Mouse (Mus musculus): ENCODE measurements around the gene Tpx2. TPM values are rescaled to one million over a fixed set of nuclear protein-coding genes. Genes with fewer than 3 reads are reported as not detected.

The Tpx2 gene
- polyA plus RNA-seq, 1 experiment from 2014 or later, result 59.8 TPM

DNA sequence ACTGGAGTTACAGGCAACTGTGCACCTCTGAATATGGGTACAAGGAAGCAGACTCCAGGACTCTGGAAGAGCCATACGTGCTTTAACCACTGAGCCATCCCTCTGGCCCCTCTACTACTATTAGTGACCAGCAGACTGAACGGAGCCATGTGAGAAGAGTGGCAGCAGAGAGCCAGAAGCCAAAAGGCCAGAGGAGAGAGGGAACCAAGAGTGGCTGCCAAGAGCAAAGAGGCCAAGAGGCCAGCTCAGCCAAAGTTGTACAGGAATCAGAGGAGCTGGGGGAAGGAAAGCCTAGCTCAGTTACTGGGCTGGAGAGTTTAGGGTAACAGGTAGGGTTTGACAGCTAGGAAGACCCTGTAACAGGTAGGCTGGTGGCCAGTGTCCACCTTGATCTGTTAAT, 8.5 kb upstream of the Tpx2 start:
- H3K4me1 ChIP-seq (ENCODE audit: control insufficient read depth, insufficient read depth, low read length), result no peaks in the 10 kb centered on the region

GRCm38 (mm10) chr2:152842741-152843140, 5.0 kb upstream of the Tpx2 start:
- H3K9me3 ChIP-seq (replicated peaks; ENCODE audit: control insufficient read depth, low read length), result no peaks in the 10 kb centered on the region
- H3K4me3 ChIP-seq (replicated peaks; ENCODE audit: low read length), result no peak overlapping the region
- no peak for ATAC-seq (ENCODE audit: insufficient read depth, low FRiP score)
- WGBS, result 74% methylated on average over 3 of the region's 3 CpGs
- H3K27ac ChIP-seq (ENCODE audit: low read length), result no peak overlapping the region
- H3K9ac ChIP-seq (ENCODE audit: low read length), result no peak overlapping the region
- no peaks in the 10 kb centered on the region for H3K4me1 ChIP-seq (ENCODE audit: control insufficient read depth, insufficient read depth, low read length)
- no peaks in the 10 kb centered on the region for H3K27me3 ChIP-seq (ENCODE audit: control insufficient read depth, insufficient read depth, low read length)
- no peaks in the 10 kb centered on the region for H3K36me3 ChIP-seq (ENCODE audit: control insufficient read depth, insufficient read depth, low read length)
- H3K4me2 ChIP-seq (ENCODE audit: low read depth, low read length), result no peak overlapping the region

More for the DNA sequence above, 8.5 kb upstream of the Tpx2 start:
- H3K27me3 ChIP-seq (ENCODE audit: control insufficient read depth, insufficient read depth, low read length), result no peaks in the 10 kb centered on the region
- no peak overlapping the region for H3K27ac ChIP-seq (ENCODE audit: low read length)
- H3K9me3 ChIP-seq (replicated peaks; ENCODE audit: control insufficient read depth, low read length), result no peaks in the 10 kb centered on the region
- H3K4me2 ChIP-seq (ENCODE audit: low read depth, low read length), result no peak overlapping the region
- no peak for ATAC-seq (ENCODE audit: insufficient read depth, low FRiP score)
- no peak overlapping the region for H3K9ac ChIP-seq (ENCODE audit: low read length)
- no peaks in the 10 kb centered on the region for H3K36me3 ChIP-seq (ENCODE audit: control insufficient read depth, insufficient read depth, low read length)
- WGBS, result 84% methylated on average over 2 of the region's 2 CpGs
- no peak overlapping the region for H3K4me3 ChIP-seq (replicated peaks; ENCODE audit: low read length)

- Histone ChIP-seq H3K4me1 (ENCODE audit: control insufficient read depth, insufficient read depth, low read length) (peaks cover 10% of the 10 kb centered on the region), H3K36me3 (ENCODE audit: control insufficient read depth, insufficient read depth, low read length) (no peaks in the 10 kb centered on the region), H3K4me3 (replicated peaks; ENCODE audit: low read length) (peak overlapping the region; percentile 88), H3K27me3 (ENCODE audit: control insufficient read depth, insufficient read depth, low read length) (no peaks in the 10 kb centered on the region), H3K4me2 (ENCODE audit: low read depth, low read length) (peak overlapping the region; percentile 56), H3K9ac (ENCODE audit: low read length) (peak overlapping the region; percentile 50; the same call in 1 of the 2 replicates), H3K9me3 (replicated peaks; ENCODE audit: control insufficient read depth, low read length) (no peaks in the 10 kb centered on the region), H3K27ac (ENCODE audit: low read length) (no peak overlapping the region)
- 15% methylated on average over 3 of the region's 3 CpGs for WGBS
- ATAC-seq (ENCODE audit: insufficient read depth, low FRiP score), result no peak
Measured at GRCm38 (mm10) chr2:152847057-152847814, 528 bp upstream of the Tpx2 start.

GRCm38 (mm10) chr2:152848466-152848865, 702 bp downstream of the Tpx2 start:
- H3K27me3 ChIP-seq (ENCODE audit: control insufficient read depth, insufficient read depth, low read length), result no peaks in the 10 kb centered on the region
- peaks cover 10% of the 10 kb centered on the region for H3K4me1 ChIP-seq (ENCODE audit: control insufficient read depth, insufficient read depth, low read length)
- ATAC-seq (ENCODE audit: insufficient read depth, low FRiP score), result no peak
- H3K4me3 ChIP-seq (replicated peaks; ENCODE audit: low read length), result peak overlapping the region; percentile 88
- peaks cover 5% of the 10 kb centered on the region; the same call in 1 of the 2 replicates for H3K36me3 ChIP-seq (ENCODE audit: control insufficient read depth, insufficient read depth, low read length)
- WGBS, result 3% methylated on average over 2 of the region's 2 CpGs
- H3K9me3 ChIP-seq (replicated peaks; ENCODE audit: control insufficient read depth, low read length), result no peaks in the 10 kb centered on the region
- H3K4me2 ChIP-seq (ENCODE audit: low read depth, low read length), result peak overlapping the region; percentile 69
- peak overlapping the region; percentile 85 for H3K9ac ChIP-seq (ENCODE audit: low read length)
- H3K27ac ChIP-seq (ENCODE audit: low read length), result peak overlapping the region; percentile 85

DNA sequence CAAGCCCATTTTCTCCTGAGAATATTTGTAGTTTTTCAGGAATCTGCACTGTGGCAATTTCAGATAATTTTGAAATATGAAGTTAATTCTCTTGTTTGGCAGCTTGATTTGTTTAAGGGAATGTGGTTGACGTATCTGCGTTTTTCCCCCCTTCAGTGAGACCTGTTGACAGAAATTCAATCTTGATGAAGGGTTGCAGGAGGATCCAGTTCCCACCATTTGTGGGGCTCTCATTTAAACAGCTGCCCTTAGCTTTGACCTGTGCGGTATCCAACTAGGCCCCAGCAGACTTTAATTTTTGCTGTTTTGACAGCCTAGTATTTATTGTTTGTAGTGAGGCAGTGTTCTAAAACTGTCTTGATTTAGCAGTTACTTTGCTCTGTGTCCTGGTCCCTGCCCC, 11.7 kb downstream of the Tpx2 start:
- H3K36me3 ChIP-seq (ENCODE audit: control insufficient read depth, insufficient read depth, low read length), result 0 out of 2 replicates have a peak, but pooled peaks cover 5% of the 10 kb centered on the region
- no peak overlapping the region for H3K9ac ChIP-seq (ENCODE audit: low read length)
- no peaks in the 10 kb centered on the region for H3K9me3 ChIP-seq (replicated peaks; ENCODE audit: control insufficient read depth, low read length)
- WGBS, result 75% methylated on average over 3 of the region's 3 CpGs
- H3K4me1 ChIP-seq (ENCODE audit: control insufficient read depth, insufficient read depth, low read length), result no peaks in the 10 kb centered on the region
- H3K27ac ChIP-seq (ENCODE audit: low read length), result no peak overlapping the region
- H3K4me3 ChIP-seq (replicated peaks; ENCODE audit: low read length), result no peak overlapping the region
- H3K27me3 ChIP-seq (ENCODE audit: control insufficient read depth, insufficient read depth, low read length), result no peaks in the 10 kb centered on the region
- no peak for ATAC-seq (ENCODE audit: insufficient read depth, low FRiP score)
- no peak overlapping the region for H3K4me2 ChIP-seq (ENCODE audit: low read depth, low read length)

- H3K4me1 ChIP-seq (ENCODE audit: control insufficient read depth, insufficient read depth, low read length), result no peaks in the 10 kb centered on the region
- H3K27ac ChIP-seq (ENCODE audit: low read length), result no peak overlapping the region
- ATAC-seq (ENCODE audit: insufficient read depth, low FRiP score), result no peak
- H3K36me3 ChIP-seq (ENCODE audit: control insufficient read depth, insufficient read depth, low read length), result 0 out of 2 replicates have a peak, but pooled peaks cover 5% of the 10 kb centered on the region
- no peak overlapping the region for H3K4me2 ChIP-seq (ENCODE audit: low read depth, low read length)
- WGBS, result 85% methylated on average over 1 of the region's 1 CpGs
- H3K9ac ChIP-seq (ENCODE audit: low read length), result no peak overlapping the region
- H3K27me3 ChIP-seq (ENCODE audit: control insufficient read depth, insufficient read depth, low read length), result no peaks in the 10 kb centered on the region
- no peaks in the 10 kb centered on the region for H3K9me3 ChIP-seq (replicated peaks; ENCODE audit: control insufficient read depth, low read length)
- no peak overlapping the region for H3K4me3 ChIP-seq (replicated peaks; ENCODE audit: low read length)
Measured at GRCm38 (mm10) chr2:152861891-152862290, 14.1 kb downstream of the Tpx2 start.

DNA sequence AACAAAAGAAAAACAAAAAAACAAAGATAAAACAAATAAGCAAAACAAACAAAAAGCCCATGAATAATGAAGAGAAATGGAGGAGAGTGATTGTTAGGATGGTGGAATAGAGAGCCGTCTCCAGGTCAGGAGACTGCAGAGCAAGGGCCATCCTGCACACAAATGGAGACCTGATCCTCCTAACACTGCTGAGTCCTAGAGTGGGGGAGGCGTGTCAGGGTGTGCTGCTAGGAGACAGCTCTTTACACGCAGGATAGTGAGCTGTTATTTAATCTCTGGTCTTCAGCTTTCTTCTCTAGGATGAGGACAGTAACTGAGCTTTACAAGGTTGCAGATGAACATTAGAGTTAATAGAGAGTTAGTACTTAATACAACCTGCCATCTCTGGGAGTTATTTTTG, 14.9 kb downstream of the Tpx2 start:
- Histone ChIP-seq H3K9ac (ENCODE audit: low read length) (no peak overlapping the region), H3K4me1 (ENCODE audit: control insufficient read depth, insufficient read depth, low read length) (no peaks in the 10 kb centered on the region), H3K27ac (ENCODE audit: low read length) (no peak overlapping the region), H3K36me3 (ENCODE audit: control insufficient read depth, insufficient read depth, low read length) (0 out of 2 replicates have a peak, but pooled peaks cover 5% of the 10 kb centered on the region), H3K27me3 (ENCODE audit: control insufficient read depth, insufficient read depth, low read length) (no peaks in the 10 kb centered on the region), H3K4me2 (ENCODE audit: low read depth, low read length) (no peak overlapping the region), H3K9me3 (replicated peaks; ENCODE audit: control insufficient read depth, low read length) (no peaks in the 10 kb centered on the region), H3K4me3 (replicated peaks; ENCODE audit: low read length) (no peak overlapping the region)
- 75% methylated on average over 3 of the region's 3 CpGs for WGBS
- no peak for ATAC-seq (ENCODE audit: insufficient read depth, low FRiP score)

DNA sequence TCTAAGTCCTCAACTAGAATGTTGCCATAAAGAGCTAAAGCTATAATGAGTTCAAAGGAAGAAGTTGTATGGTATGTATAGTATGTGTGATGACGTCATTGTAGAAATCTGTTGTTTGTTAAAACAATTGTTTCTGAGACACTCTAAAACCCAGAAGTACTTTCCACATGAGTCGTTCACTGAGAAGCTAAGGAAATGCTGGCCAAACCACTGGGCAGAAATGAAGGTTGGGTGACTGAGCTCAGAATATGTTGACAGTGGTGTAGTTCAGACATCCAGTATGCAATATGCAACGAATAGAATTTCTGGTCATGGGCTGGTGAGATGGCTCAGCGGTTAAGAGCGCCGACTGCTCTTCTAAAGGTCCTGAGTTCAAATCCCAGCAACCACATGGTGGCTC, 15.6 kb downstream of the Tpx2 start:
- Histone ChIP-seq H3K27me3 (ENCODE audit: control insufficient read depth, insufficient read depth, low read length) (no peaks in the 10 kb centered on the region), H3K27ac (ENCODE audit: low read length) (no peak overlapping the region)

DNA sequence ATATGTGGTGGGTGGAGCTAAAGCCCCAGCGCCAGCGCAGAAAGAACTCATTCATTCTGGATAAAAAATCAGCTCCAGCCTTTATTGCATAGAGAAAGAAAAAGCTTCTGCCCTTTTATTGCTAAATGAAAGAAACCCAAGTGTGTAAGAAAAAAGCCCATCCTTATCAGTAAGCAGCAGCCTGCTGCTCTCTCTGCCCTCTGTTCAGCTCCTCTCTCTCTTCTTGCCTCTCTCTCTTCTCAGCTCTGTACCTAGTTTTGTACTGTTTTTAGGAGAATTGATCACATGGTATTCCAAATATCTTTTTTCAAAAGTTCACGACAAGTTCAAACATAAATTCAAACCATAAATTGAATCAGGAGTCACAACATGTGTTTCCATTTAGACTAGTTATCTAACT, 30.5 kb downstream of the Tpx2 start:
- Histone ChIP-seq H3K27ac (ENCODE audit: low read length) (no peak overlapping the region), H3K4me2 (ENCODE audit: low read depth, low read length) (no peak overlapping the region), H3K4me1 (ENCODE audit: control insufficient read depth, insufficient read depth, low read length) (no peaks in the 10 kb centered on the region), H3K9ac (ENCODE audit: low read length) (no peak overlapping the region), H3K4me3 (replicated peaks; ENCODE audit: low read length) (no peak overlapping the region), H3K27me3 (ENCODE audit: control insufficient read depth, insufficient read depth, low read length) (no peaks in the 10 kb centered on the region), H3K36me3 (ENCODE audit: control insufficient read depth, insufficient read depth, low read length) (peaks cover 25% of the 10 kb centered on the region), H3K9me3 (replicated peaks; ENCODE audit: control insufficient read depth, low read length) (no peaks in the 10 kb centered on the region)
- no peak for ATAC-seq (ENCODE audit: insufficient read depth, low FRiP score)
- 93% methylated on average over 3 of the region's 3 CpGs for WGBS

More for the DNA sequence above, 15.6 kb downstream of the Tpx2 start:
- no peaks in the 10 kb centered on the region for H3K9me3 ChIP-seq (replicated peaks; ENCODE audit: control insufficient read depth, low read length)
- 93% methylated on average over 6 of the region's 6 CpGs for WGBS
- H3K4me3 ChIP-seq (replicated peaks; ENCODE audit: low read length), result no peak overlapping the region
- no peaks in the 10 kb centered on the region for H3K4me1 ChIP-seq (ENCODE audit: control insufficient read depth, insufficient read depth, low read length)
- no peak overlapping the region for H3K9ac ChIP-seq (ENCODE audit: low read length)
- no peak overlapping the region for H3K4me2 ChIP-seq (ENCODE audit: low read depth, low read length)
- ATAC-seq (ENCODE audit: insufficient read depth, low FRiP score), result no peak
- 0 out of 2 replicates have a peak, but pooled peaks cover 5% of the 10 kb centered on the region for H3K36me3 ChIP-seq (ENCODE audit: control insufficient read depth, insufficient read depth, low read length)

Measured in stomach, embryonic 16.5 days (tissue).